Mouse (Mus musculus): ENCODE data around the gene Jak3.

- TF ChIP-seq POLR2A (IDR thresholded peaks at IDR 0.05; ENCODE audit: insufficient read length, low read depth) (no peak), POLR2AphosphoS2 (IDR thresholded peaks at IDR 0.05; ENCODE audit: insufficient read length, low read depth) (no peak), E2F4 (IDR thresholded peaks at IDR 0.05; ENCODE audit: insufficient read depth) (no peak), TCF12 (IDR thresholded peaks at IDR 0.05; ENCODE audit: insufficient read depth, poor library complexity, severe bottlenecking) (no peak), MAX (IDR thresholded peaks at IDR 0.05; ENCODE audit: low read depth) (no peak), MYOD1 (IDR thresholded peaks at IDR 0.05; ENCODE audit: control insufficient read depth in 1 of 3, insufficient read length in 2 of 3, low read depth in 2 of 3) (no peak), USF1 (IDR thresholded peaks at IDR 0.05; ENCODE audit: low read depth) (no peak), REST (IDR thresholded peaks at IDR 0.05; ENCODE audit: insufficient read depth, insufficient read length) (no peak)
These were observed 12.9 kb downstream of the Jak3 start, which contains the start of gene Insl3 for GRCm38 (mm10) chr8:71689028-71689427.

Data from myocyte (in vitro differentiated cells).